Mouse (Mus musculus): ENCODE data around the gene Alg10b. TPM values are rescaled to one million over a fixed set of nuclear protein-coding genes. Genes with fewer than 3 reads are reported as not detected.
"Not testable (repeated sequence)": the region's sequence is repeated elsewhere in the genome, so short reads cannot be mapped to it uniquely, and the experiment has no call there.

Gene Alg10b
- polyA plus RNA-seq (2014; fragmentation: Nextera tagmentation; extraction: Ambion mirVana): 50.8 and 55.8 TPM in 2 replicates

GRCm38 (mm10) chr15:90223969-90224750, at the start of gene Alg10b:
Gene Alg10b, plus strand, starts transcription at chr15:90224311.
- peak within 1 kb of the TSS; percentile 92 for H3K9ac ChIP-seq (replicated peaks; ENCODE audit: low read length)
- no peaks in the 10 kb centered on the region for H3K9me3 ChIP-seq (replicated peaks; ENCODE audit: control insufficient read depth, low read length)
- H3K27ac ChIP-seq (replicated peaks; ENCODE audit: low read depth, low read length): peak within 1 kb of the TSS; percentile 78
- DNase-seq (ENCODE audit: low spot score) (peak; percentile 96), ATAC-seq (replicated peaks; ENCODE audit: insufficient number of reproducible peaks, low FRiP score, low TSS enrichment, low read depth) (peak; percentile 99)
- peaks cover 2% of the 10 kb centered on the region; the same call in 1 of the 2 replicates for H3K36me3 ChIP-seq (replicated peaks; ENCODE audit: control insufficient read depth, insufficient read depth, low read depth, low read length)
- no peaks in the 10 kb centered on the region for H3K27me3 ChIP-seq (ENCODE audit: control insufficient read depth, insufficient read depth, low read length)
- no peaks in the 10 kb centered on the region for H3K4me1 ChIP-seq (ENCODE audit: control insufficient read depth, insufficient read depth, low read length)
- H3K4me3 ChIP-seq (ENCODE audit: low read depth, low read length): peak within 1 kb of the TSS; percentile 90
- WGBS: under 1% methylated on average over 59 of the region's 59 CpGs
- peak within 1 kb of the TSS; percentile 67 for H3K4me2 ChIP-seq (ENCODE audit: low read depth, low read length)

GRCm38 (mm10) chr15:90183108-90183507, 41.0 kb upstream of the Alg10b start:
- H3K4me1 ChIP-seq (ENCODE audit: control insufficient read depth, insufficient read depth, low read length); ATAC-seq (replicated peaks; ENCODE audit: insufficient number of reproducible peaks, low FRiP score, low TSS enrichment, low read depth); H3K27me3 ChIP-seq (ENCODE audit: control insufficient read depth, insufficient read depth, low read length); H3K9ac ChIP-seq (replicated peaks; ENCODE audit: low read length); DNase-seq (ENCODE audit: low spot score); H3K36me3 ChIP-seq (replicated peaks; ENCODE audit: control insufficient read depth, insufficient read depth, low read depth, low read length); H3K4me3 ChIP-seq (ENCODE audit: low read depth, low read length); H3K27ac ChIP-seq (replicated peaks; ENCODE audit: low read depth, low read length); H3K9me3 ChIP-seq (replicated peaks; ENCODE audit: control insufficient read depth, low read length); H3K4me2 ChIP-seq (ENCODE audit: low read depth, low read length): not testable (repeated sequence)
- 63% methylated on average over 8 of the region's 8 CpGs for WGBS

GRCm38 (mm10) chr15:90183511-90183910, 40.6 kb upstream of the Alg10b start:
- Histone ChIP-seq H3K4me3 (ENCODE audit: low read depth, low read length) (no peak overlapping the region), H3K27ac (replicated peaks; ENCODE audit: low read depth, low read length) (no peak overlapping the region), H3K27me3 (ENCODE audit: control insufficient read depth, insufficient read depth, low read length) (no peaks in the 10 kb centered on the region), H3K4me1 (ENCODE audit: control insufficient read depth, insufficient read depth, low read length) (no peaks in the 10 kb centered on the region), H3K4me2 (ENCODE audit: low read depth, low read length) (no peak overlapping the region), H3K9me3 (replicated peaks; ENCODE audit: control insufficient read depth, low read length) (no peaks in the 10 kb centered on the region), H3K36me3 (replicated peaks; ENCODE audit: control insufficient read depth, insufficient read depth, low read depth, low read length) (no peaks in the 10 kb centered on the region), H3K9ac (replicated peaks; ENCODE audit: low read length) (no peak overlapping the region)
- WGBS: 85% methylated on average over 6 of the region's 6 CpGs
- ATAC-seq (replicated peaks; ENCODE audit: insufficient number of reproducible peaks, low FRiP score, low TSS enrichment, low read depth): no peak
- no peak for DNase-seq (ENCODE audit: low spot score)

- H3K27me3 ChIP-seq (ENCODE audit: control insufficient read depth, insufficient read depth, low read length): no peaks in the 10 kb centered on the region
- no peaks in the 10 kb centered on the region for H3K9me3 ChIP-seq (replicated peaks; ENCODE audit: control insufficient read depth, low read length)
- WGBS: 95% methylated on average over 3 of the region's 3 CpGs
- DNase-seq (ENCODE audit: low spot score): no peak
- no peak overlapping the region for H3K4me3 ChIP-seq (ENCODE audit: low read depth, low read length)
- no peak overlapping the region for H3K27ac ChIP-seq (replicated peaks; ENCODE audit: low read depth, low read length)
- no peaks in the 10 kb centered on the region for H3K4me1 ChIP-seq (ENCODE audit: control insufficient read depth, insufficient read depth, low read length)
- H3K9ac ChIP-seq (replicated peaks; ENCODE audit: low read length): no peak overlapping the region
- H3K36me3 ChIP-seq (replicated peaks; ENCODE audit: control insufficient read depth, insufficient read depth, low read depth, low read length): no peaks in the 10 kb centered on the region
- H3K4me2 ChIP-seq (ENCODE audit: low read depth, low read length): no peak overlapping the region
- ATAC-seq (replicated peaks; ENCODE audit: insufficient number of reproducible peaks, low FRiP score, low TSS enrichment, low read depth): no peak
Measured at GRCm38 (mm10) chr15:90184743-90185142, 39.4 kb upstream of the Alg10b start.

- no peak overlapping the region for H3K9ac ChIP-seq (replicated peaks; ENCODE audit: low read length)
- no peak for DNase-seq (ENCODE audit: low spot score)
- no peaks in the 10 kb centered on the region for H3K27me3 ChIP-seq (ENCODE audit: control insufficient read depth, insufficient read depth, low read length)
- H3K36me3 ChIP-seq (replicated peaks; ENCODE audit: control insufficient read depth, insufficient read depth, low read depth, low read length): no peaks in the 10 kb centered on the region
- no peak for ATAC-seq (replicated peaks; ENCODE audit: insufficient number of reproducible peaks, low FRiP score, low TSS enrichment, low read depth)
- H3K27ac ChIP-seq (replicated peaks; ENCODE audit: low read depth, low read length): no peak overlapping the region
- no peak overlapping the region for H3K4me3 ChIP-seq (ENCODE audit: low read depth, low read length)
- H3K9me3 ChIP-seq (replicated peaks; ENCODE audit: control insufficient read depth, low read length): no peaks in the 10 kb centered on the region
- no peaks in the 10 kb centered on the region for H3K4me1 ChIP-seq (ENCODE audit: control insufficient read depth, insufficient read depth, low read length)
- H3K4me2 ChIP-seq (ENCODE audit: low read depth, low read length): no peak overlapping the region
- 88% methylated on average over 9 of the region's 9 CpGs for WGBS
Measured at GRCm38 (mm10) chr15:90189477-90189876, 34.6 kb upstream of the Alg10b start.

GRCm38 (mm10) chr15:90213946-90214345, 10.2 kb upstream of the Alg10b start:
- Histone ChIP-seq H3K4me1 (ENCODE audit: control insufficient read depth, insufficient read depth, low read length) (no peaks in the 10 kb centered on the region), H3K36me3 (replicated peaks; ENCODE audit: control insufficient read depth, insufficient read depth, low read depth, low read length) (no peaks in the 10 kb centered on the region), H3K4me2 (ENCODE audit: low read depth, low read length) (no peak overlapping the region), H3K9ac (replicated peaks; ENCODE audit: low read length) (no peak overlapping the region), H3K9me3 (replicated peaks; ENCODE audit: control insufficient read depth, low read length) (no peaks in the 10 kb centered on the region), H3K4me3 (ENCODE audit: low read depth, low read length) (no peak overlapping the region), H3K27ac (replicated peaks; ENCODE audit: low read depth, low read length) (no peak overlapping the region), H3K27me3 (ENCODE audit: control insufficient read depth, insufficient read depth, low read length) (no peaks in the 10 kb centered on the region)
- no peak for ATAC-seq (replicated peaks; ENCODE audit: insufficient number of reproducible peaks, low FRiP score, low TSS enrichment, low read depth)
- no peak for DNase-seq (ENCODE audit: low spot score)
- WGBS: 81% methylated on average over 8 of the region's 8 CpGs

GRCm38 (mm10) chr15:90214913-90215312, 9.2 kb upstream of the Alg10b start:
- no peak overlapping the region for H3K27ac ChIP-seq (replicated peaks; ENCODE audit: low read depth, low read length)
- 15% methylated on average over 6 of the region's 6 CpGs for WGBS
- H3K36me3 ChIP-seq (replicated peaks; ENCODE audit: control insufficient read depth, insufficient read depth, low read depth, low read length): no peaks in the 10 kb centered on the region
- DNase-seq (ENCODE audit: low spot score) (peak; percentile 83), ATAC-seq (replicated peaks; ENCODE audit: insufficient number of reproducible peaks, low FRiP score, low TSS enrichment, low read depth) (peak; percentile 67; the same call in 1 of the 2 replicates)
- H3K4me2 ChIP-seq (ENCODE audit: low read depth, low read length): no peak overlapping the region
- no peaks in the 10 kb centered on the region for H3K27me3 ChIP-seq (ENCODE audit: control insufficient read depth, insufficient read depth, low read length)
- H3K9me3 ChIP-seq (replicated peaks; ENCODE audit: control insufficient read depth, low read length): no peaks in the 10 kb centered on the region
- no peak overlapping the region for H3K4me3 ChIP-seq (ENCODE audit: low read depth, low read length)
- no peaks in the 10 kb centered on the region for H3K4me1 ChIP-seq (ENCODE audit: control insufficient read depth, insufficient read depth, low read length)
- no peak overlapping the region for H3K9ac ChIP-seq (replicated peaks; ENCODE audit: low read length)

- H3K4me2 ChIP-seq (ENCODE audit: low read depth, low read length): peak overlapping the region; percentile 67
- H3K36me3 ChIP-seq (replicated peaks; ENCODE audit: control insufficient read depth, insufficient read depth, low read depth, low read length): peaks cover 2% of the 10 kb centered on the region; the same call in 1 of the 2 replicates
- 60% methylated on average over 4 of the region's 4 CpGs for WGBS
- peak overlapping the region; percentile 90 for H3K4me3 ChIP-seq (ENCODE audit: low read depth, low read length)
- no peaks in the 10 kb centered on the region for H3K27me3 ChIP-seq (ENCODE audit: control insufficient read depth, insufficient read depth, low read length)
- DNase-seq (ENCODE audit: low spot score) (peak; percentile 58), ATAC-seq (replicated peaks; ENCODE audit: insufficient number of reproducible peaks, low FRiP score, low TSS enrichment, low read depth) (no peak)
- no peak overlapping the region for H3K27ac ChIP-seq (replicated peaks; ENCODE audit: low read depth, low read length)
- H3K9ac ChIP-seq (replicated peaks; ENCODE audit: low read length): no peak overlapping the region
- no peaks in the 10 kb centered on the region for H3K9me3 ChIP-seq (replicated peaks; ENCODE audit: control insufficient read depth, low read length)
- no peaks in the 10 kb centered on the region for H3K4me1 ChIP-seq (ENCODE audit: control insufficient read depth, insufficient read depth, low read length)
Measured at GRCm38 (mm10) chr15:90225058-90225575, 1.0 kb downstream of the Alg10b start.

All from embryonic facial prominence, embryonic 11.5 days (tissue).